Mouse (Mus musculus): ENCODE results near the gene Dmp1.

- TF ChIP-seq CTCF (IDR thresholded peaks at IDR 0.05; ENCODE audit: low read depth) (no peak), EP300 (IDR thresholded peaks at IDR 0.05; ENCODE audit: low read depth) (no peak)
Observed at GRCm38 (mm10) chr5:104157701-104158100, 44.7 kb upstream of the Dmp1 start.

Measured in liver, postnatal 0 days (tissue).